Mouse (Mus musculus): ENCODE data around the gene Rce1.

DNA sequence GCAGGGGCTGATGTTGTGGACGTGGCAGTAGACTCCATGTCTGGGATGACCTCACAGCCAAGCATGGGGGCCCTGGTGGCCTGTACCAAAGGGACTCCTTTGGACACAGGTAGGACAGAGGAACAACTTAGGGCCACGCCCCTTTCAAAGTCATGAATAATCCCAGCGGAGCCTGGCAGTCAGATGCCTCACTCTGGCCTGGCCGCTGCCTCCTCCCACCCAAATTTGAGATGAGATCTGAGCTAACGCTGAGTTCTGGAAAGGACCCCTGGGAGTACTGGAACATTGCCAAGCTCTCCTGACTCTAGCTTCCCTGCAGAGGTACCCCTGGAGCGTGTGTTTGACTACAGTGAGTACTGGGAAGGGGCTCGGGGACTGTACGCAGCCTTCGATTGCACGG lies 6.0 kb downstream of the Rce1 start:
- TF ChIP-seq CTCF (IDR thresholded peaks at IDR 0.05; ENCODE audit: low read depth) (no peak), EP300 (IDR thresholded peaks at IDR 0.05; ENCODE audit: low read depth) (no peak)
